Mouse (Mus musculus) ES-Bruce4 (cell line): ENCODE results near the gene Morn4. TPM values are rescaled to one million over a fixed set of nuclear protein-coding genes. Genes with fewer than 3 reads are reported as not detected.

ENCODE experiments used
- H3K27ac ChIP-seq: 2 replicates; pipeline ENCODE4 v1.5.1; 2012; ENCODE audit warnings: low read length, inconsistent platforms; ENCODE audit not compliant: insufficient read depth
- H3K27me3 ChIP-seq: 2 replicates; pipeline ENCODE4 v1.6.1; 2012; ENCODE audit warnings: mild to moderate bottlenecking, low read length, inconsistent platforms; ENCODE audit not compliant: control insufficient read depth, poor library complexity, insufficient read depth, severe bottlenecking
- H3K36me3 ChIP-seq: 2 replicates; pipeline ENCODE4 v1.6.1; 2012; ENCODE audit warnings: inconsistent platforms, mild to moderate bottlenecking, low read length, moderate library complexity; ENCODE audit not compliant: control insufficient read depth, poor library complexity, insufficient read depth, severe bottlenecking
- H3K4me1 ChIP-seq: one replicate; pipeline ENCODE4 v1.8.1; 2011; ENCODE audit warnings: low read length; ENCODE audit not compliant: control insufficient read depth, insufficient read depth
- H3K4me3 ChIP-seq: 2 replicates; pipeline ENCODE4 v1.5.1; 2011; ENCODE audit warnings: low read depth, mild to moderate bottlenecking, low read length
- H3K9ac ChIP-seq: 2 replicates; pipeline ENCODE4 v1.6.1; 2012; ENCODE audit warnings: low read depth, mild to moderate bottlenecking, inconsistent platforms; ENCODE audit not compliant: poor library complexity, severe bottlenecking
- H3K9me3 ChIP-seq: replicated peaks from 2 replicates; pipeline ENCODE4 v1.6.1; 2012; ENCODE audit warnings: mild to moderate bottlenecking, low read length, inconsistent platforms; ENCODE audit not compliant: control insufficient read depth, poor library complexity, insufficient read depth, severe bottlenecking
- CTCF ChIP-seq: IDR thresholded peaks from one replicate; pipeline ENCODE4 v1.8.1; 2011; ENCODE audit warnings: low read depth, low read length
- EP300 ChIP-seq: IDR thresholded peaks from 2 replicates; pipeline ENCODE4 v1.6.1; 2011; ENCODE audit warnings: low read depth, low read length; ENCODE audit not compliant: insufficient read depth
- POLR2A ChIP-seq: IDR thresholded peaks from one replicate; pipeline ENCODE4 v1.8.1; 2011; ENCODE audit warnings: low read length; ENCODE audit not compliant: insufficient read depth
- polyA plus RNA-seq: library from polyadenylated mRNA; stranded (reverse); fragments of >200 nt; gene quantifications from 2 replicates; pipeline ENCODE4 v1.2.4, GENCODE M21; 2011; ENCODE audit warnings: low read depth; ENCODE audit not compliant: missing spikeins, insufficient read depth, insufficient read length

Gene Morn4
- polyA plus RNA-seq, 1 experiment: 18.8 TPM

- TF ChIP-seq CTCF (peak; percentile 38), EP300 (no peak)
- no peaks in the 10 kb centered on the region for H3K4me1 ChIP-seq
- no peaks in the 10 kb centered on the region for H3K27me3 ChIP-seq
- H3K9ac ChIP-seq: no peak overlapping the region
- no peak overlapping the region for H3K4me3 ChIP-seq
- no peaks in the 10 kb centered on the region for H3K9me3 ChIP-seq
- no peaks in the 10 kb centered on the region for H3K36me3 ChIP-seq
- no peak overlapping the region for H3K27ac ChIP-seq
Measured at GRCm38 (mm10) chr19:42071221-42071620, 14.9 kb downstream of the Morn4 start.

- no peak overlapping the region for H3K4me3 ChIP-seq
- no peaks in the 10 kb centered on the region for H3K9me3 ChIP-seq
- TF ChIP-seq CTCF (peak; percentile 20), EP300 (no peak), POLR2A (no peak)
- no peak overlapping the region for H3K27ac ChIP-seq
- no peaks in the 10 kb centered on the region for H3K36me3 ChIP-seq
- H3K4me1 ChIP-seq: no peaks in the 10 kb centered on the region
- H3K9ac ChIP-seq: no peak overlapping the region
- no peaks in the 10 kb centered on the region for H3K27me3 ChIP-seq
Measured at GRCm38 (mm10) chr19:42069241-42069525, 17.0 kb downstream of the Morn4 start.

- Histone ChIP-seq H3K4me1 (no peaks in the 10 kb centered on the region), H3K9me3 (no peaks in the 10 kb centered on the region)
- TF ChIP-seq POLR2A: no peak
Measured at GRCm38 (mm10) chr19:42068441-42069240, 17.5 kb downstream of the Morn4 start.

GRCm38 (mm10) chr19:42061443-42061842 is 24.7 kb downstream of the Morn4 start:
- Histone ChIP-seq H3K27me3 (no peaks in the 10 kb centered on the region), H3K9me3 (no peaks in the 10 kb centered on the region), H3K9ac (no peak overlapping the region), H3K36me3 (no peaks in the 10 kb centered on the region), H3K4me3 (no peak overlapping the region), H3K27ac (no peak overlapping the region), H3K4me1 (no peaks in the 10 kb centered on the region)
- TF ChIP-seq EP300 (no peak), POLR2A (no peak), CTCF (no peak)

More at GRCm38 (mm10) chr19:42068441-42069240, 17.5 kb downstream of the Morn4 start:
- H3K9ac ChIP-seq: no peak overlapping the region
- H3K36me3 ChIP-seq: no peaks in the 10 kb centered on the region
- no peaks in the 10 kb centered on the region for H3K27me3 ChIP-seq
- H3K27ac ChIP-seq: no peak overlapping the region
- no peak overlapping the region for H3K4me3 ChIP-seq

GRCm38 (mm10) chr19:42058426-42058825 is 27.7 kb downstream of the Morn4 start:
- H3K9ac ChIP-seq: no peak overlapping the region
- H3K4me3 ChIP-seq: no peak overlapping the region
- TF ChIP-seq POLR2A (no peak), CTCF (no peak), EP300 (no peak)
- H3K27ac ChIP-seq: no peak overlapping the region
- H3K27me3 ChIP-seq: no peaks in the 10 kb centered on the region
- H3K9me3 ChIP-seq: no peaks in the 10 kb centered on the region
- H3K36me3 ChIP-seq: no peaks in the 10 kb centered on the region
- H3K4me1 ChIP-seq: no peaks in the 10 kb centered on the region

GRCm38 (mm10) chr19:42056719-42057409 is 29.3 kb downstream of the Morn4 start:
- TF ChIP-seq POLR2A (no peak), CTCF (no peak)
- no peaks in the 10 kb centered on the region for H3K9me3 ChIP-seq
- no peak overlapping the region for H3K4me3 ChIP-seq
- H3K9ac ChIP-seq: no peak overlapping the region
- H3K27me3 ChIP-seq: no peaks in the 10 kb centered on the region
- H3K27ac ChIP-seq: no peak overlapping the region
- H3K36me3 ChIP-seq: no peaks in the 10 kb centered on the region
- H3K4me1 ChIP-seq: no peaks in the 10 kb centered on the region
